31 mouse cellular contexts compared by ENCODE assay signal in genomic region chr12:111507962-111508361, GRCm38 (mm10). TPM values are rescaled to one million over a fixed set of nuclear protein-coding genes. Genes with fewer than 3 reads are reported as not detected.
DNase-seq lines count a peak whose midpoint lies in the region; ATAC-seq and TF ChIP-seq lines count a peak whose summit lies in the region.
"Had no signal": no experiment of that assay in that cellular context is flagged by ENCODE, and none has a peak within 500 bp of the region (broad histone marks: within the 10 kb centered on the region; RNA-seq: fewer than 3 reads in every experiment).

No protein-coding gene starts in this region.

- H3K4me3 ChIP-seq in liver, embryonic 14.5 days (ENCODE audit: insufficient read depth in 1 of 2, low read depth in 2 of 2, low read length in 2 of 2), result peak overlapping the region; percentile 45 to 52
- H3K4me3 ChIP-seq: embryonic facial prominence, embryonic 12.5 days; forebrain, embryonic 12.5 days; heart, embryonic 13.5 days; myocyte; neural tube, embryonic 12.5 days had no signal

- 71% methylated on average over 10 of the region's 10 CpGs for WGBS in liver, embryonic 14.5 days (ENCODE audit: insufficient replicate concordance)

- no peaks in the 10 kb centered on the region for H3K36me3 ChIP-seq in liver, embryonic 14.5 days (replicated peaks; ENCODE audit: control insufficient read depth, insufficient read depth, low read depth)
- H3K36me3 ChIP-seq: embryonic facial prominence, embryonic 12.5 days; forebrain, embryonic 12.5 days; heart, embryonic 13.5 days; neural tube, embryonic 12.5 days had no signal

- H3K27ac ChIP-seq in liver, embryonic 14.5 days, result peak overlapping the region; percentile 77
- H3K27ac ChIP-seq: embryonic facial prominence, embryonic 12.5 days; forebrain, embryonic 12.5 days; heart, embryonic 13.5 days; hindbrain, embryonic 14.5 days; neural tube, embryonic 12.5 days; stomach, postnatal 0 days had no signal

- no peak for TF ChIP-seq EP300 in liver, embryonic 14.5 days (IDR thresholded peaks at IDR 0.05; ENCODE audit: low read depth)

- H3K4me2 ChIP-seq in liver, embryonic 14.5 days (ENCODE audit: low read depth), result peak overlapping the region; percentile 42
- H3K4me2 ChIP-seq: embryonic facial prominence, embryonic 12.5 days; forebrain, embryonic 12.5 days; heart, embryonic 13.5 days; hindbrain, embryonic 14.5 days; midbrain, embryonic 11.5 days; neural tube, embryonic 12.5 days had no signal

- ATAC-seq in erythroblast, adult 5-6 weeks (replicated peaks; ENCODE audit: low FRiP score, poor library complexity, severe bottlenecking), result 0 out of 2 replicates have a peak, but pooled peaks have one; percentile 18
- peak; percentile 49; the same call in 1 of the 2 replicates for ATAC-seq in liver, embryonic 14.5 days (ENCODE audit: insufficient read depth)
- ATAC-seq: CD4-positive, CD25-positive, alpha-beta regulatory T cell, adult 4 months; intestine, postnatal 0 days had no signal

- H3K27me3 ChIP-seq in liver, embryonic 14.5 days (ENCODE audit: control insufficient read depth, insufficient read depth, low read length), result no peaks in the 10 kb centered on the region; the same call in none of the 2 replicates
- H3K27me3 ChIP-seq: embryonic facial prominence, embryonic 12.5 days had no signal

- TF ChIP-seq CTCF in liver, embryonic 14.5 days (IDR thresholded peaks at IDR 0.05; ENCODE audit: low read depth), result no peak

- H3K9ac ChIP-seq in liver, embryonic 14.5 days (replicated peaks), result peak overlapping the region; percentile 38
- H3K9ac ChIP-seq: embryonic facial prominence, embryonic 12.5 days; forebrain, embryonic 12.5 days; heart, embryonic 13.5 days; hindbrain, embryonic 14.5 days; neural tube, embryonic 12.5 days had no signal

- peak; percentile 29 for DNase-seq in adrenal gland, postnatal 25 days
- DNase-seq in adrenal gland, adult 8-10 months, result no peak
- DNase-seq in liver, embryonic 14.5 days (ENCODE audit: low read depth in 3 of 3, low spot score in 3 of 3), result no peak
- peak; percentile 40 for DNase-seq in retina, postnatal 7 days (ENCODE audit: low read depth, low spot score)
- DNase-seq in embryo, embryonic 10 days (ENCODE audit: low spot score), result no peak
- no peak for DNase-seq in urinary bladder, adult 18-20 months (ENCODE audit: low spot score in 2 of 2)
- DNase-seq: cerebellum, adult 8-10 months; cerebellum, postnatal 25 days; embryo, embryonic 11 days; gastrocnemius, postnatal 10 days; heart, postnatal 10 days; kidney, adult 9 months; kidney, postnatal 10 days; lung, postnatal 36 days; right cerebral cortex, postnatal 25 days; thymus, adult 18-20 months; thymus, postnatal 36 days had no signal

- peaks cover 14 to 26% of the 10 kb centered on the region in 2 experiments for H3K4me1 ChIP-seq in liver, embryonic 14.5 days (replicated peaks; ENCODE audit: control insufficient read depth in 2 of 2, insufficient read depth in 2 of 2, low read length in 1 of 2)
- H3K4me1 ChIP-seq: neural tube, embryonic 12.5 days had no signal

- H3K9me3 ChIP-seq in liver, embryonic 14.5 days (ENCODE audit: control insufficient read depth, low read length), result no peaks in the 10 kb centered on the region
- H3K9me3 ChIP-seq: embryonic facial prominence, embryonic 12.5 days; forebrain, embryonic 12.5 days; heart, embryonic 13.5 days; neural tube, embryonic 12.5 days had no signal

RNA-seq across cellular contexts. Expression of gene Gm266, which starts 22.3 kb away (rescaled TPM):
- total RNA-seq in adrenal gland, postnatal 25 days (2021), result not detected in 2 replicates
- total RNA-seq in adrenal gland, adult 8-10 months (2022), result not detected
- not detected in 2 replicates for total RNA-seq in erythroblast, adult 5-6 weeks (2015; ENCODE audit: low replicate concordance)
- not detected in 2 replicates for total RNA-seq in erythroblast, adult 5-6 weeks (2017; ENCODE audit: low replicate concordance)
- 0.61 and 0.91 TPM in 2 replicates for polyA plus RNA-seq in liver, embryonic 14.5 days (2012; rRNA removed)
- polyA plus RNA-seq in liver, embryonic 14.5 days (2014; fragmentation: Nextera tagmentation; extraction: Ambion mirVana), result 0.42 and 0.53 TPM in 2 replicates
- total RNA-seq: hematopoietic stem cell, adult 5-6 weeks; liver, adult 2 months; megakaryocyte, adult 5-6 weeks had no signal
- polyA plus RNA-seq: CD4-positive, CD25-positive, alpha-beta regulatory T cell, adult 4 months; liver, adult 2 months had no signal

RNA-seq across cellular contexts. Expression of gene Eif5, which starts 29.9 kb away (rescaled TPM):
- 338 and 346 TPM in 2 replicates for total RNA-seq in adrenal gland, postnatal 25 days (2021)
- 100 to 1,000 TPM; 301 to 395 (median 347) TPM for total RNA-seq in adrenal gland, adult 8-10 months (2022)
- total RNA-seq in erythroblast, adult 5-6 weeks (2015; ENCODE audit: low replicate concordance), result 1,226 and 1,283 TPM in 2 replicates
- 1,807 and 1,822 TPM in 2 replicates for total RNA-seq in erythroblast, adult 5-6 weeks (2017; ENCODE audit: low replicate concordance)
- polyA plus RNA-seq in liver, embryonic 14.5 days (2012; rRNA removed), result 64.1 and 112 TPM in 2 replicates
- polyA plus RNA-seq in liver, embryonic 14.5 days (2014; fragmentation: Nextera tagmentation; extraction: Ambion mirVana), result 411 and 432 TPM in 2 replicates

Comparison
In these comparisons a context has a peak if more than half of its experiments do, and no peak if none do; other contexts are left out.
1. DNase-seq: peak in adrenal gland, postnatal 25 days (single experiment) and retina, postnatal 7 days (single experiment); none in adrenal gland, adult 8-10 months (single experiment), liver, embryonic 14.5 days (0 of 3), embryo, embryonic 10 days (single experiment) and urinary bladder, adult 18-20 months (0 of 2).